Mouse (Mus musculus) heart, adult 2 months (tissue): ENCODE measurements around the gene Mindy3.

Experiments
- CTCF ChIP-seq: fragments of 200-600 bp; IDR thresholded peaks from 2 replicates; pipeline ENCODE4 v1.8.1; 2022; ENCODE audit warnings: antibody characterized with exemption, mild to moderate bottlenecking, moderate library complexity
- POLR2A ChIP-seq: fragments of 200-500 bp; IDR thresholded peaks from 2 replicates; pipeline ENCODE4 v1.6.1; 2011; ENCODE audit warnings: mild to moderate bottlenecking, low read depth, low read length, control low read depth; ENCODE audit not compliant: insufficient read depth

DNA sequence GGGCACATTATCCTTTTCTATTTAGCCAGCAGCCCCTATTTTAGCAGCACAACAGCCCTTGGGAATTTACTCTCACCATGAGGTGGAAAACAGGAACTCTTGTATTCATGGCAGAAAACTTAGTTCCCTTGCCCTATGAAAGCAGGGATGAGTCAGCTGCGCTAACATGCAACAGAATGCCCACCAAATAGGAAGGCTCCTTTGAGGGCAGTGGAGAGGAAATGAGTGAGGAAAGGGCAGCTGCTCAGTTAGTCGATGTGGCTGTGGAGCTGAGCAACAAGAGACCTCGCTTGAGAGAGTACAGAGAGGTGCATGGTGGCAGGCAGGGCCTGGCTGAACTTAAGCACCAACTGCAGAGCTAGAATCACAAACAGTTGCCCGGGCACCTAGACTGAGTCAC is 36.6 kb downstream of the Mindy3 start:
- TF ChIP-seq CTCF (no peak), POLR2A (no peak)
